In the genomic region with DNA sequence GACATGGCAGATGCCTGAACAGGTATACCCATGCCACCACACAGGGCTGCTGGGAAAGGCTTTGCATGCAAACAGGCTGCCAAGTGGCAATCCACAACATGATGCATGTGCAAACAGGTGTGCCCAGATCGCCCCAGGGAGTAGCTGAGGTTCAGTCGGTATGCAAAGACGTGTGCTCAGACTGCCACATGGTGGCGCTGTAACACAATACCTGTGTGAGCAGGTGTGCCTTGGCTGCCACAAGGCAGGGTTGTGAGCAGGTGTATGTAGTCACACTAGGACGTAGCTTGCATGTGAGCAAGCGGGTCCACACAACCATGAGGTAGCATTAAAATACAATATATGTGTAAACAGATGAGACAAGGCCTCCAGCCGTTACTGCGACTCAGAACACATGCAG, we compare ENCODE assay signal across 11 mouse cellular contexts. TPM values are rescaled to one million over a fixed set of nuclear protein-coding genes. Genes with fewer than 3 reads are reported as not detected.
DNase-seq lines count a peak whose midpoint lies in the region; ATAC-seq and TF ChIP-seq lines count a peak whose summit lies in the region.
"Had no signal": no experiment of that assay in that cellular context is flagged by ENCODE, and none has a peak within 500 bp of the region (broad histone marks: within the 10 kb centered on the region; RNA-seq: fewer than 3 reads in every experiment).

No protein-coding gene starts in this region.

- peak; percentile 7 for TF ChIP-seq RAD21 in CH12.LX (IDR thresholded peaks at IDR 0.05; ENCODE audit: low read depth, low read length)

- WGBS in liver, embryonic 12.5 days (ENCODE audit: insufficient replicate concordance), result 49% methylated on average over 8 of the region's 8 CpGs

- no peak for ATAC-seq in liver, embryonic 12.5 days
- ATAC-seq in erythroblast, adult 5-6 weeks (replicated peaks; ENCODE audit: low FRiP score, poor library complexity, severe bottlenecking), result 0 out of 2 replicates have a peak, but pooled peaks have one; percentile 48

- TF ChIP-seq POLR2A in CH12.LX (IDR thresholded peaks at IDR 0.05; ENCODE audit: low read depth, low read length), result no peak

- no peaks in the 10 kb centered on the region for H3K9me3 ChIP-seq in liver, embryonic 12.5 days (replicated peaks)
- H3K9me3 ChIP-seq in CH12.LX (replicated peaks; ENCODE audit: low read length), result no peaks in the 10 kb centered on the region
- H3K9me3 ChIP-seq: lung, embryonic 15.5 days had no signal

- dilution Hi-C loops in CH12.LX (cut with MboI; ENCODE audit: extremely low pct_ligation_motif_present, extremely low pct_unique_long_range_greater_than_20kb, low sequenced_read_pairs), result no loop called here

- H3K27ac ChIP-seq in gastrocnemius, adult 2 months, result no peak overlapping the region
- no peak overlapping the region for H3K27ac ChIP-seq in liver, embryonic 12.5 days
- no peak overlapping the region for H3K27ac ChIP-seq in CH12.LX (ENCODE audit: insufficient read depth, low read depth)
- H3K27ac ChIP-seq: lung, embryonic 15.5 days had no signal

- no peak overlapping the region for H3K4me2 ChIP-seq in liver, embryonic 12.5 days
- H3K4me2 ChIP-seq in CH12.LX (ENCODE audit: insufficient read depth, low read depth, poor library complexity, severe bottlenecking), result no peak overlapping the region
- H3K4me2 ChIP-seq: lung, embryonic 15.5 days had no signal

- intact Hi-C loops in gastrocnemius, adult 2 months (cut with DNase I), result no loop called here

- H3K79me2 ChIP-seq in CH12.LX (replicated peaks; ENCODE audit: control insufficient read depth, extremely low read depth, insufficient read depth, poor library complexity, severe bottlenecking), result no peaks in the 10 kb centered on the region

- peak; percentile 53 for TF ChIP-seq CTCF in gastrocnemius, adult 2 months (IDR thresholded peaks at IDR 0.05)
- peak; percentile 60 to 76 for TF ChIP-seq CTCF in CH12.LX (conservative IDR thresholded peaks at IDR 0.05 in 1 of 2, IDR thresholded peaks at IDR 0.05 in 1 of 2; ENCODE audit: low read depth in 2 of 2, low read length in 2 of 2)

- no peak for DNase-seq in gastrocnemius, adult 2 months
- no peak for DNase-seq in gastrocnemius, adult 18-20 months (ENCODE audit: low spot score)
- DNase-seq in liver (peak; percentile 52), CH12.LX (ENCODE audit: extremely low read depth) (no peak)
- no peak for DNase-seq in right cerebral cortex, postnatal 4 days
- no peak for DNase-seq in urinary bladder, adult 2 months (ENCODE audit: low spot score)
- DNase-seq: heart, postnatal 10 days; thymus, postnatal 14 days had no signal

- H3K36me3 ChIP-seq in liver, embryonic 12.5 days, result no peaks in the 10 kb centered on the region
- H3K36me3 ChIP-seq in CH12.LX (replicated peaks in 1 of 2; ENCODE audit: control insufficient read depth in 1 of 2, insufficient read depth in 1 of 2, low read length in 1 of 2), result no peaks in the 10 kb centered on the region
- H3K36me3 ChIP-seq: lung, embryonic 15.5 days had no signal

- in situ Hi-C loops in CH12.LX (cut with MboI; ENCODE audit: low pct_ligation_motif_present, low pct_unique_long_range_greater_than_20kb, low sequenced_read_pairs), result loop anchor here (5.0 to 25.0 kb wide), 3 partner anchors 64 to 477 kb away; a partner anchor contains a TSS

- H3K27me3 ChIP-seq in liver, embryonic 12.5 days (replicated peaks), result no peaks in the 10 kb centered on the region
- no peaks in the 10 kb centered on the region for H3K27me3 ChIP-seq in CH12.LX (replicated peaks)
- H3K27me3 ChIP-seq: lung, embryonic 15.5 days had no signal

- H3K9ac ChIP-seq in liver, embryonic 12.5 days, result no peak overlapping the region
- H3K9ac ChIP-seq in CH12.LX (ENCODE audit: insufficient read depth, low read depth), result no peak overlapping the region
- H3K9ac ChIP-seq: lung, embryonic 15.5 days had no signal

- H3K4me1 ChIP-seq in liver, embryonic 12.5 days, result peaks cover 18% of the 10 kb centered on the region
- H3K4me1 ChIP-seq in CH12.LX (ENCODE audit: control insufficient read depth in 1 of 2, insufficient read depth in 2 of 2), result peaks cover 5 to 18% of the 10 kb centered on the region in 2 experiments

- no peak for TF ChIP-seq EP300 in CH12.LX (IDR thresholded peaks at IDR 0.05; ENCODE audit: low read length)

- H3K4me3 ChIP-seq in gastrocnemius, adult 2 months, result no peak overlapping the region
- no peak overlapping the region for H3K4me3 ChIP-seq in liver, embryonic 12.5 days
- no peak overlapping the region for H3K4me3 ChIP-seq in CH12.LX (replicated peaks in 1 of 3; ENCODE audit: low read depth in 2 of 3, low read length in 2 of 3, poor library complexity in 1 of 3)
- H3K4me3 ChIP-seq: lung, embryonic 15.5 days had no signal

TF ChIP-seq in CH12.LX, 34 proteins besides CTCF, POLR2A, EP300 and RAD21:
- TF ChIP-seq ETS1 (conservative IDR thresholded peaks at IDR 0.05; ENCODE audit: low read depth, low read length) (no peak), ZMIZ1 (IDR thresholded peaks at IDR 0.05; ENCODE audit: low read depth, low read length) (no peak), MAFK (IDR thresholded peaks at IDR 0.05; ENCODE audit: insufficient replicate concordance, low read length) (no peak), BHLHE40 (IDR thresholded peaks at IDR 0.05; ENCODE audit: low read depth, low read length) (no peak), TBP (conservative IDR thresholded peaks at IDR 0.05; ENCODE audit: low read depth, low read length) (no peak), KAT2A (IDR thresholded peaks at IDR 0.05; ENCODE audit: insufficient replicate concordance, low read length) (no peak), SMC3 (IDR thresholded peaks at IDR 0.05; ENCODE audit: low read depth, low read length) (peak; percentile 35)

RNA-seq across cellular contexts. Expression of a gene that starts 34.0 kb away (rescaled TPM):
- total RNA-seq in gastrocnemius, adult 2 months (2021), result 10 to 100 TPM; 32.5 to 49.8 TPM
- 10 to 100 TPM; 32.0 to 41.6 TPM for total RNA-seq in gastrocnemius, adult 18-20 months (2021)
- 24.7 and 27.4 TPM in 2 replicates for polyA plus RNA-seq in liver, embryonic 12.5 days (2016; fragmentation: Nextera tagmentation; extraction: Ambion mirVana)
- total RNA-seq in CH12.LX (2012; rRNA removed) (52.0 and 87.2 TPM in 2 replicates), CH12.LX (2014; rRNA removed) (138 and 141 TPM in 2 replicates)
- polyA plus RNA-seq in CH12.LX (2012; ENCODE audit: insufficient read length, low read depth), result 38.4 and 39.9 TPM in 2 replicates
- 3.5 and 6.9 TPM in 2 replicates for total RNA-seq in erythroblast, adult 5-6 weeks (2015; ENCODE audit: low replicate concordance)
- 7.7 and 12.3 TPM in 2 replicates for total RNA-seq in erythroblast, adult 5-6 weeks (2017; ENCODE audit: low replicate concordance)
- polyA plus RNA-seq in urinary bladder, adult 2 months (2012; rRNA removed), result 36.0 TPM in 2 replicates
